Mouse (Mus musculus) heart, postnatal 4 days (tissue): ENCODE results near the gene Dnajc7. TPM values are rescaled to one million over a fixed set of nuclear protein-coding genes. Genes with fewer than 3 reads are reported as not detected.
"Not testable (repeated sequence)": the region's sequence is repeated elsewhere in the genome, so short reads cannot be mapped to it uniquely, and the experiment has no call there.

Experiments used
- DNase-seq: peaks from one replicate; pipeline ENCODE4 v3.0.0; 2021
- total RNA-seq, 2 experiments: library from RNA; stranded (reverse); gene quantifications; 2 replicates each; pipeline ENCODE4 v1.2.3; 2021

The Dnajc7 gene
- 100 to 1,000 TPM; 223 to 232 TPM for total RNA-seq

DNA sequence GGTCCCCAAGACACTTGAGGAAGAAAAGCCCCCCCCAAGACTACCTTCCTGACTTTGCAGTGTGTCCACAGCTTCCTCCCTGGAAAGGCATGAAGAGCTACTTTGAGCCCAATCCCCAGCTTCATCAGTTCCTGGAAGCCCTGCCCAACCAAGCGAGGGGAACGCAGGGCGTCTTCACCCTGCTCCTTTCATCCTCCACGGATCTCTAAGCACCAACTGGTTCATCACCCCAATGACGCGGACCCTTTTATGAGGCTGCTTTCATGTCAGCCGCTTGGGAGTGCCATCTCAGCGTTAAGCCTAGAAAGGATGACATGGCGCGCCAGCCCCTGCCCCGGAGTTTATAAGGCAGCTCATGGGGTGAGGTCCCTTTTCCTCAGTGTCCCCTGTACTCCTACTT lies at the start of gene Dnajc7:
Gene Dnajc7, minus strand, starts transcription at position 187 of the 400 bp plus-strand sequence.
- no peak for DNase-seq

GRCm38 (mm10) chr11:100659806-100660205 lies 39.8 kb upstream of the Dnajc7 start:
- no peak for DNase-seq

DNA sequence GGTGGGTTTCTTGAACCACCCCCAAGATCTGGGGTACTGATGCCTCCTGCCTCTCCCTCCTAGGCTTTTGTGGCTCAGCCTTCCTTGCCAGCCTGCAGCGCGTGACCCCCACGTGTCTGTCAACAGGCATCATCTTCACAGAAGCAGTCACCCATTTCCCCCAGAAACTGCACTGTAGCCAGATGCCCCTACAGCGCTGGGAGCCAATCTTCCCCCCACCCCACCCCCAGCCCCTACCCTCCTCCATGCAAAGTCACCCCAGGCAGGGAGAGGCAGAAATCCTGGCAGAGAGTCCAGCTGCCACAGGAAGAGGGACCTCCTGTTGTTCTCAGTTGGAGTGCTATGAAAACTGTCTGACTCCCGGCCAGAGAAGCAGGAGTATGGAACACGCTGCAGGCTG lies 36.5 kb upstream of the Dnajc7 start:
- peak; percentile 29 for DNase-seq

DNA sequence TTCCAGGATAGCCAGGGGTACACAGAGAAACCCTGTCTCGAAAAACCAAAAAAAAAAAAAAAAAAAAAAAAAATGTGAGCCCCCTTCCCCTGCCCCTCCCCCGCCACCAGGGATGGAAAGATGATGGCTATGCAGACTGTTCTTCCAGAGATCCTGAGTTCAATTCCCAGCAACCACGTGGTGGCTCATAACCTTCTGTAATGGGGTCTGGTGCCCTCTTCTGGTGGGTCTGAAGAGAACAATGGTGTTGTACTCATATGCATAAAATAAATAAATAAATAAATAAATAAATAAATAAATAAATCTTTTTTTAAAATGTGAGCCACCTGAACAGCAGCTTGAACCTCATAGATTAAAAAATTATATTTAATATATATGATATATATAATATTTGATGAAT lies 35.6 kb upstream of the Dnajc7 start:
- not testable (repeated sequence) for DNase-seq

GRCm38 (mm10) chr11:100651748-100652147 lies 31.8 kb upstream of the Dnajc7 start:
- DNase-seq = no peak

DNA sequence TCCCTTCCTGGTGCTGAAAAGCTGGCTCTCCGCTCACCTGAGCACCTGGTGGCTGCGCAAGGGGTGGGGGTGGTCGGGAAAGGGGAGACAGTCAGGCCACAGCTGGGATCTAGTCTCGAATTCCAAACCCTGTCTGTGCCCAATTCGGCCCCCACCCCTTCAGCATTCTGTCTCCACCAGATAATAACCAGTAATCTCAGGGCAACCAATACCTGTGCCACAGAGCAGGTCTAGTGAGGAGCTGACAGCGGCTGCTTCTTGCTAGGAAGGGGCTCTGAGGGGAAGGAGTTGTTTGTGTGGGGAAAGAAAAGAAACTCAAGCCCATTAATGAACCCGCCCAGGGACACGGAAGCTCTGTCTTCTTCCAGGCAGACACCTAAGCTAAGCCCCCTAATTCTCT lies 31.2 kb upstream of the Dnajc7 start:
- DNase-seq = no peak

DNA sequence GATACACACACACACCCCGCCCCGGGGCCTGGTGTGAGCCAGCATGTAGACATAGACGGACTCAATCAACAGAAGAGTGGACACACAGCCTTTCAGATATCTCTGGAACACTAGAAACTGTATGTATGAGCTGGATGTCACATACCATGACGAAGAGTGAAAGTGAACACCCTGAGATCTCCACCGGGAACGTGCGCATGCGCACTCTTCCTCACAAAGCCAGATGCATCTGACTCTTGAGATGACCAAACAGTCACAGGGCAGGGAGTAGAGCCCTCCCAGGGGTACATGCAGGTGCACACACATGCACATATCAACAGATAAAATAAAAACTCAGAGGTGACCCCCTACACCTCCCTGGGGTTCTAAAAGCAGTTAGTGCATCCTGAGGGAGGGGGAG lies 28.4 kb upstream of the Dnajc7 start:
- no peak for DNase-seq

- DNase-seq = peak; percentile 58
These were observed 26.3 kb upstream of the Dnajc7 start for GRCm38 (mm10) chr11:100646265-100646664.

GRCm38 (mm10) chr11:100643612-100644575 lies 23.9 kb upstream of the Dnajc7 start:
- DNase-seq = no peak

GRCm38 (mm10) chr11:100640159-100640906 lies 20.4 kb upstream of the Dnajc7 start:
- DNase-seq = peak; percentile 57

GRCm38 (mm10) chr11:100634530-100634929 lies 14.6 kb upstream of the Dnajc7 start:
- no peak for DNase-seq

DNA sequence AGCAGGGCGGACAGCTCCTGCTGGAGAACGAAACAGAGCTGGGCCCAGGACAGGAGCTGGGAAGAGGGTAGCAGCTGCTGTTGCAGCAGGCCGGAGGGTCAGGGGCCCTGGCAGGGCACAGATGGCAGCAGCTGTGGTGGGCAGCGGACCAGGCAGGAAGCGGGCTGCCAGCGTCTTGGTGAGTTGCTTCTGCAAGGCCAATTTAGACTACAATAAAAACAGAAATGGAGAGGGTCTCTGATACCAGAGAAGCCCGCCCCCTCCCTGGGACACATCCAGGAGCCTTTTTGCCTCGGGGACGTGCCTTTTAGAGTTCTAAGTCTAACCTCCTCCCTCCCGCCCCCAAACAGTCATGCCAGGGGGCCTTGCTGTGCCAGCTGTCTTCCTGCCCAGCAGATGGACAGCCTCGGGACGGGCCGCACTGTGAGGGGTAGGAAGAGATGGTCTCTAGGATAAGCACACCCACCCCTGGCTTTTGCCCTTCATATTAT lies 8.9 kb upstream of the Dnajc7 start:
- DNase-seq = no peak

DNA sequence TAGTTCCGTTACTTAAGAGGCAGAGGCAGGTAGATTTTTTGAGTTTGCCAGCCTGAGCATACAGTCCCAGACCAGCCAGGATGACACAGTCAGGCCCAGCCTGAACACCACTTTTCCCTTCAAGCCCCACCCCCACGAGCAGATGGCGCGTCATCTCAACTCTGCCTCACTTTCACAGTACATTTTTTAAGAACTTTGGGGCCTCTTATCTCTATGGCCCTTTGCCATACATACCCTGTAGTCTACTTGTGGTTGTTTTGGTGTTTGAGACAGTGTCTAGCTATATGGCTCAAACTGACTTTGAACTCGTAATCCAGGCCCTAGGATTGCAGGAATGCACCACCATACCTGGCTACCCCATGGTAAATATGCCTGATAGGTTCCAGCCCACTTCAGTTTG lies 8.1 kb upstream of the Dnajc7 start:
- DNase-seq = no peak

DNA sequence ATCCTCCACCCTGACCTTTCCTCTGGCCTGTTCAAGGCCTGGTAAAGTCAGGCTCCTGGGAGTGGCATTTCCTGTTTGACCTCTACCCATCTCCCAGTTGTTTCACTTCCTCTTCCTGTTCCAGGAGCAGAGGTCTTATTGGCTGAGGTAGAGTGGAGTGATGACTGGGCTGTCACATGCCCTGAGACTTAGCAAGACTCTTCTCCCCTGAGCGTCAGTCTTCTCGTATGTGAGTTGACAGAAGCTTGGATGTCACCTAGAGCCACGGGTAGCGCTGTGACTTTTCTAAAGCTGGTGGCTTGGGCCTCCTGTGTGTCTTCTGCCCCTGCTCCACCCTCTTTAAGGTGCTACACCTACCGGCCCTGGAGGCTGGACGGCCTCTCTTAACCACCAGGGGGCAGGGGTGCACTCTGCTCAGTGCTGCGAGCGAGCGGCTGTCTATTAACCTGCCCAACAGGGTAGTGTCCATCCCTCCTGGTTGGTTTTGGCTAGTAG lies 6.8 kb upstream of the Dnajc7 start:
- peak; percentile 86 for DNase-seq

DNA sequence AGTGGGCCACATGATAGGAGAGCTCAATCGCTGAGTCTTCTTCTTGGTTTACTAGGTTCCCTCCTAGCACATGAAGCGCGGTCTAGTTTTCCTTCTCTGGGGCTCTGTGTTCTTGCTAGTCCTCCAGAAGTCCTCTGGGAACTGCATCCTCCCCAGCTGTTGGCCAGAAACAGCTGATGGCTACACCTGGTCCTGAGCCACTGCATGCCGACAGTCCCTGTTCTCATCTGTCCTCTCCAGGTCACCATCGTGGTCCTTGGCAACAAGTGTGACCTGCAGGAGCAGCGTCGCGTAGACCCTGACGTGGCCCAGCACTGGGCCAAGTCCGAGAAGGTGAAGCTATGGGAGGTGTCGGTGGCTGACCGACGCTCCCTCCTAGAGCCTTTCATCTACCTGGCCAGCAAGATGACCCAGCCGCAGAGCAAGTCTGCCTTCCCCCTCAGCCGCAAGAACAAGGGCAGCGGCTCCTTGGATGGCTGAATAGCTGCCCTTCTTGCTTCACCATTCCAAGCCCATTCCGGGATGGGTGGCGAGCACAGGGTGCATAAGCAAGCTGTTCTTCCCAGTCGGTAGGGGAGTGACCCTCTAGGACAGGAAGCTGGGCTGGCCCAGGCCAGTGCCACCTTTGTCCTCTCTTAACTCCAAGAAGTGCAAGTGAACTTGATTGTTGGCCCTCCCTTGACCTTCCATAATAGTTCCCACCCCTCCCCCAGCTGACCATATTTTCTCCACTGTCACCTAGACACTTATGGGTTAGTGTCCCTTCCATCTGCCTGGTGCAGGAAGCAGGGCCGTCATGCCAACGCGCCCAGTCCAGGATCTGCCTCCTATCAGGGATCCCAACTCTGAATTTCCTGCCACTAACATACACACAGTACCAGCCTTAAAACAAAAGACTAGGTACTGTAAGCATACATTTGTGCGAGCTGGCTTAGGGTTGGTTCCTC lies 6.1 kb upstream of the Dnajc7 start:
- DNase-seq = no peak

- peak; percentile 62 for DNase-seq
These were observed 3.9 kb upstream of the Dnajc7 start for GRCm38 (mm10) chr11:100623867-100624266.

GRCm38 (mm10) chr11:100622714-100623113 lies 2.7 kb upstream of the Dnajc7 start:
- peak; percentile 96 for DNase-seq

DNA sequence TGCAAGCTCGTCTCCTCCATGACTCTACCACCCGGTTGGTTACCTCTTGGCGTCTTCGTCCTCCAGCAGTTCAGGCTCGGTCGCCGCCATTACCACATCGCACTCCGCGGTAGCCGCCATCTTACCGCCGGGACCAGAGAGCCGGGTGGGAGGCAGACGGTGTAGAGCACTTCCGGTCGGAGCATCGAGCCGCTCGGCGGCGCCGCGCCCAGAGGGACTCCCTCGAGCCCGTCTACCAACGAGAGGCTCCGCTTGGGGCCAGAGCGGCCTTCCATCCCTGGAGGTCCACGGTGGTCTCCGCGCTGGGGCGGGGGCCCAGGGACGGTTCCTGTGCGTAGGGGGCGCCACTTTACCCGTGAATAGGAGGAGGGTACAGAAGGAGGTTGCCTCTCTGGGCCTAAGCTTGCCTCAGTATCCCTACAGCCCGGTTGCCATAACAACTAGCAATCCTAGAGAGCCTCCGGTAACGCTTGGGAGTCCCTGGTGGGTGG lies 438 bp downstream of the Dnajc7 start:
- DNase-seq = peak; percentile 95

DNA sequence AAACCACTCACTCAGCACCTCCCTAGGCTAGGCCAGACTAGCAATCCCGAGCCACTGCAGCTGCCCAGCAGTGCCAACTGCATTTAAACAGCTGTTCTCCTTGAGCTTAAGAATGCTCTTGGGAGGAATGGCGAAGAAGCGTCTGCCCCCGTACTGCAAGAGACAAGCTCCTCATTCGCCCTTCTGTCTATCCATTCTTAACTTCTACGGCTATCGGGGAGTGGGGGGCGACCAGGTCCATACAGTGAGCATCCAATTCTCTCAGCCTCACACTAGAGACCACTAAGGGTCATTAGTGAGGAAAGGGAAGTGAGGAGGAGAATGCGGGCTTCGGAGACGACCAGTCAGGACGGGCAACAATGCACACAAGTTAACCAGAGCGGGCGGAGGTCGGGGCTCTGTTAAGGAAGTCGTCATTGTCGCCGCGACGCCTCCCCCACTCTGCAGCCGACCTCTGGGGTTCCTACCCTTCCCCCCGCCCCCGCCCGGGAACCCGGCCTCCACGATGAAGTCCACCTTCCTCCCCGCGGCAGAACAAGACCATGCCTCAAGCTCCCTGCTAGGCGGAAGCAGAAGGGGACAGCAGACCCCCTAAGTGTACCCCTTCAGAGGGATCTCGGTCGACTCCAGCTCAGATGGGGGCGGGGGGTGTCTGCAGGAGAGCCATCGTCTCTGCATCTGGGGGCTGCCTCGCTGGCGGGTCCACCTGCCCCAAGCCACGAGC lies 1.0 kb downstream of the Dnajc7 start, which contains the start of gene Nkiras2:
Gene Nkiras2, plus strand, starts transcription at position 484 of the 724 bp plus-strand sequence.
- DNase-seq = peak; percentile 77

GRCm38 (mm10) chr11:100617480-100617879 lies 2.5 kb downstream of the Dnajc7 start:
- DNase-seq = no peak

DNA sequence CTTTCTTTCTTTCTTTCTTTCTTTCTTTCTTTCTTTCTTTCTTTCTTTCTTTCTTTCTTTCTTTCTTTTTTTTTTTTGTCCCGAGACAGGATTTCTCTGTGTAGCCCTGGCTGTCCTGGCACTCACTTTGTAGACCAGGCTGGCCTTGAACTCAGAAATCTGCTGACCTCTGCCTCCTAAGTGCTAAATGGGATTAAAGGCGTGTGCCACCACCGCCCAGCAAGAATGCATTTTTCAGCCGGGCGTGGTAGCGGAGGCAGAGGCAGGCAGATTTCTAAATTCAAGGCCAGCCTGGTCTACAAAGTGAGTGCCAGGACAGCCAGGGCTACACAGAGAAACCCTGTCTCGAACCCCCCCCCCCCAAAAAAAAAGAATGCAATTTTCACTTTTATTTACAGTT lies 3.1 kb downstream of the Dnajc7 start:
- DNase-seq = not testable (repeated sequence)
